Mouse (Mus musculus): ENCODE results near the gene Pde4b. TPM values are rescaled to one million over a fixed set of nuclear protein-coding genes. Genes with fewer than 3 reads are reported as not detected.

Gene Pde4b
- polyA plus RNA-seq, 1 experiment from 2014 or later: 43.4 TPM

DNA sequence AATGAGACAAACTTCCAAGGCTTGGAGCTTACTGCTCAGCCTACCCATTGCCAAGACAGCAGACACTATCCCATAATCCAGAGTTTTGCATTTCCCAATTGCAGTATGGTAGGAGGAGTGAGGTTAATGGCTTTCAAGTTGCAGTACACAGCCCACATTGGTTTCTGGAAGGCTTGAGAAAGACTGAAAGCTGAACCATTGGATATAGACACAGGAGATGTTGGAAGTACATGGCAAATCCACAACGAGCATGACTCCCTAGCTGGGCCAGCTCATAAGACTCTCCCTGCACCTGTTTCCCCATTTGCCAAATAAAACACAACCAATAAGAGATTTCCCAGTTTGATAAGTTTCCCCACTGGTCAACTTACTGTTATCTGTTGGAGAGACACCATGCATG is 450.9 kb downstream of the Pde4b start:
- no peak overlapping the region for H3K27ac ChIP-seq (ENCODE audit: low read depth, low read length)
- H3K4me2 ChIP-seq (ENCODE audit: low read length): no peak overlapping the region
- H3K36me3 ChIP-seq (ENCODE audit: control insufficient read depth, insufficient read depth, low read length): no peaks in the 10 kb centered on the region
- 80% methylated on average over 1 of the region's 1 CpGs for WGBS
- H3K9ac ChIP-seq (ENCODE audit: low read depth, low read length): no peak overlapping the region
- H3K9me3 ChIP-seq (ENCODE audit: control insufficient read depth, low read length): no peaks in the 10 kb centered on the region
- ATAC-seq: no peak
- H3K27me3 ChIP-seq (replicated peaks; ENCODE audit: control insufficient read depth, insufficient read depth, low read length): no peaks in the 10 kb centered on the region
- H3K4me3 ChIP-seq (ENCODE audit: low read length): no peak overlapping the region
- H3K4me1 ChIP-seq (ENCODE audit: control insufficient read depth, insufficient read depth, low read depth, low read length): peaks cover 7% of the 10 kb centered on the region

DNA sequence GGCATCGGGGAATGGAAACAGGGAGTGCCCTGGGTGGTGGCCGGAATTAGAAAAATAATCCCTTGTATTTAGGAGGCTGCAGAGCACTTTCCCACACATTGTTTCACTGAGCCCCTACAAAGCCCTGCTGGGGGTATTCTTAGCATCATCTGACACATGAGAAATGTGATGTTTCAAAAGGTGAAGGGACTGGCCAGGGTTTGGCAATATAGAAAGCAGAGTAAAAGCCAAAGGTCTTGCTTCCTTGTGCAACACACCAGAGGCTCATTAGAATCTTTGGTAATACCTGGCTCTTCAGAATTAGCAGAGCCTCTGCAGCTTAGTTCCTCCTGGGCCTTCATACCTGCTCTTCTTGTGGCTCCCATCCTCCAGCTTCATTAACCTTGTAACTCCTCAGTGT is 451.4 kb downstream of the Pde4b start:
- WGBS: 86% methylated on average over 2 of the region's 2 CpGs

DNA sequence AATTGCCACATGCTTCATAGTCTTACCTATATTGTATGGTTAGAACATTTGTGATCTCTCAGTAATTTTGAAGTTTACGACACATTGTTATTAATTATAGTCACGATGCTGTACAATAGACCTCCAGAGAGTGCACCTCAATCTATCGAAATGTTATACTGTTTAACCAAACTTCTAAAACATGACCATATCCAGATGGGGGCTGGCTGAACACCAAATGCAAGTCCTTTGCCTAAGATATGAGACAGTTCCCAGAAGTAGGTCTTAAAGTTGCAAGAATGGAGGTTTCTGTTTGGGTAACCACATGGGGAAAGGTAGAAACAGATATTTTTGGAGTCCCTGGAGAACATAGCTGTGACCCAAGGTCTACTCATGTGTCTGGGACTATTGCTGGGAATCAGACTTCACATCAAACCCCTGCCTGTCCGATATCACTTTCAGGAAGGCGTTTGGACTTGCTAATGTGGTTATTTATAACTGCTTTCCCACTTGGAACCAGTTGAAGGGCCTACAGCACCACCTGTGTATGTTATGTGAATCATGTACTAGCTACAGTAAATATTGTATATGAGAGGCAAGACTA is 452.3 kb downstream of the Pde4b start:
- Histone ChIP-seq H3K27ac (ENCODE audit: low read depth, low read length) (no peak overlapping the region), H3K9ac (ENCODE audit: low read depth, low read length) (no peak overlapping the region), H3K4me3 (ENCODE audit: low read length) (no peak overlapping the region), H3K4me1 (ENCODE audit: control insufficient read depth, insufficient read depth, low read depth, low read length) (no peaks in the 10 kb centered on the region), H3K9me3 (ENCODE audit: control insufficient read depth, low read length) (no peaks in the 10 kb centered on the region), H3K36me3 (ENCODE audit: control insufficient read depth, insufficient read depth, low read length) (no peaks in the 10 kb centered on the region), H3K27me3 (replicated peaks; ENCODE audit: control insufficient read depth, insufficient read depth, low read length) (no peaks in the 10 kb centered on the region), H3K4me2 (ENCODE audit: low read length) (no peak overlapping the region)
- no peak for ATAC-seq
- WGBS: 86% methylated on average over 5 of the region's 5 CpGs

More for the DNA sequence above, 451.4 kb downstream of the Pde4b start:
- Histone ChIP-seq H3K4me3 (ENCODE audit: low read length) (no peak overlapping the region), H3K27me3 (replicated peaks; ENCODE audit: control insufficient read depth, insufficient read depth, low read length) (no peaks in the 10 kb centered on the region), H3K27ac (ENCODE audit: low read depth, low read length) (no peak overlapping the region), H3K9ac (ENCODE audit: low read depth, low read length) (no peak overlapping the region), H3K4me2 (ENCODE audit: low read length) (no peak overlapping the region), H3K4me1 (ENCODE audit: control insufficient read depth, insufficient read depth, low read depth, low read length) (peaks cover 7% of the 10 kb centered on the region), H3K36me3 (ENCODE audit: control insufficient read depth, insufficient read depth, low read length) (no peaks in the 10 kb centered on the region), H3K9me3 (ENCODE audit: control insufficient read depth, low read length) (no peaks in the 10 kb centered on the region)
- no peak for ATAC-seq

DNA sequence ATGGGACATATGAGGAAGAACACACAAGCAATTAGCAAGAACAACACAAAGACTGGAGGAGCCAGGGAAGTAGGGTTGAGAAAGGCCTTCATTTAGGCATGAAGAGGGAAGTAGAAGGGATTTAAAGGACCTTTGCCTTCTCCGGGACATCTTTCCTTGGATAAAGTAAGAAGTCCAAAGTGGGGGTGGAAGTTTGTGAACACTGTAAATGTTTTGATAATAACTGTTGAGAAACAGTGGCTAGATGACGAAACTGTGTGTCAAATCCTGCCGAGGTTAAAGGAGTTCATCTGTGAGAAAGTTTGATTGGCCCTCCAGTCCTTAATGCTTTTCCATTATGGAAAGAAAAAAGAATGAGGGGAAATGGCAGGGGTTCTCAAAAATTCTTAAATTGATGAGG is 455.6 kb downstream of the Pde4b start:
- Histone ChIP-seq H3K4me1 (ENCODE audit: control insufficient read depth, insufficient read depth, low read depth, low read length) (no peaks in the 10 kb centered on the region), H3K9me3 (ENCODE audit: control insufficient read depth, low read length) (no peaks in the 10 kb centered on the region), H3K27ac (ENCODE audit: low read depth, low read length) (no peak overlapping the region), H3K36me3 (ENCODE audit: control insufficient read depth, insufficient read depth, low read length) (no peaks in the 10 kb centered on the region), H3K4me3 (ENCODE audit: low read length) (no peak overlapping the region), H3K4me2 (ENCODE audit: low read length) (no peak overlapping the region), H3K9ac (ENCODE audit: low read depth, low read length) (no peak overlapping the region), H3K27me3 (replicated peaks; ENCODE audit: control insufficient read depth, insufficient read depth, low read length) (no peaks in the 10 kb centered on the region)
- 93% methylated on average over 3 of the region's 3 CpGs for WGBS
- no peak for ATAC-seq

DNA sequence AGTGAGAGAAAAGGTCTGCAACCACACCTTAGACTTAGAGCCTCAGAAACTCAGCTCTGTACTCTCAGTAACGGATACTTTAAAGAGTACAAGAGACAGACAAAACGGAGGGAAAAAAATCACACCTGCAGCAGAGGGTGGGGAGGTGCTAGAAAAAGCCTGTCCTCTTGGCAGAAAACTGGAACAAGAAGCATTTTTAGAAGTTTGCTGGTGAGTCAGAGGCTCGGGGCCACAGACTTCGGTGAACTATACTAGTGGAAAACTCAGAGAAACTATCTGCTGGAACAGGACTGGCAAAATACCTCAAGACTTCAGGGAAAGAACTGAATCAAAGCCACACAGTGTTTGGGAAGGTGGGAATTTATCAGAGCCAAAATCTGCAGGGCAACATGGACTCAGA is 457.9 kb downstream of the Pde4b start:
- WGBS: 90% methylated on average over 4 of the region's 4 CpGs

DNA sequence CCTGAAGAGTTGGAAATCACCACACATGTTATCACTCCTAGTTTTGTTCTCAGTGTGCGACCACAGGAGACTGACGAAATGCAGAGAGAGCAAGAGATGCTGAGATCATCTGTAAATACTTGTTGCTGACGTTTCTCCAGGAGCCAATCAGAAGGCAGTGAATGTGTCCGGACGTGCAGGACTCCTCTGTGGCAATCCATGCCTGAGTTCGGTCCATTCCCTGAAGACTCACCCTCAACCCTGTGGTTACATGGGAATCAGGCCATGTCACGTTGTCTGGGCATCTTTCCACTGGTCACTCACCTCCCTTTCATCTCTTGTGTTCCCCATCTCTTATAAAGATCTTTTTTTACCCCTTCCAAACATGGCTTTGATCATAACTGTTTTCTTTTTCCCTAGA is 468.2 kb downstream of the Pde4b start:
- Histone ChIP-seq H3K4me1 (ENCODE audit: control insufficient read depth, insufficient read depth, low read depth, low read length) (no peaks in the 10 kb centered on the region), H3K4me2 (ENCODE audit: low read length) (no peak overlapping the region), H3K27me3 (replicated peaks; ENCODE audit: control insufficient read depth, insufficient read depth, low read length) (no peaks in the 10 kb centered on the region), H3K27ac (ENCODE audit: low read depth, low read length) (no peak overlapping the region), H3K4me3 (ENCODE audit: low read length) (no peak overlapping the region), H3K9ac (ENCODE audit: low read depth, low read length) (no peak overlapping the region), H3K36me3 (ENCODE audit: control insufficient read depth, insufficient read depth, low read length) (no peaks in the 10 kb centered on the region), H3K9me3 (ENCODE audit: control insufficient read depth, low read length) (no peaks in the 10 kb centered on the region)
- no peak for ATAC-seq
- WGBS: 81% methylated on average over 7 of the region's 7 CpGs

More for the DNA sequence above, 457.9 kb downstream of the Pde4b start:
- no peak for ATAC-seq
- Histone ChIP-seq H3K4me3 (ENCODE audit: low read length) (no peak overlapping the region), H3K27me3 (replicated peaks; ENCODE audit: control insufficient read depth, insufficient read depth, low read length) (no peaks in the 10 kb centered on the region), H3K27ac (ENCODE audit: low read depth, low read length) (no peak overlapping the region), H3K4me2 (ENCODE audit: low read length) (no peak overlapping the region), H3K9me3 (ENCODE audit: control insufficient read depth, low read length) (no peaks in the 10 kb centered on the region), H3K36me3 (ENCODE audit: control insufficient read depth, insufficient read depth, low read length) (no peaks in the 10 kb centered on the region), H3K4me1 (ENCODE audit: control insufficient read depth, insufficient read depth, low read depth, low read length) (no peaks in the 10 kb centered on the region), H3K9ac (ENCODE audit: low read depth, low read length) (no peak overlapping the region)

DNA sequence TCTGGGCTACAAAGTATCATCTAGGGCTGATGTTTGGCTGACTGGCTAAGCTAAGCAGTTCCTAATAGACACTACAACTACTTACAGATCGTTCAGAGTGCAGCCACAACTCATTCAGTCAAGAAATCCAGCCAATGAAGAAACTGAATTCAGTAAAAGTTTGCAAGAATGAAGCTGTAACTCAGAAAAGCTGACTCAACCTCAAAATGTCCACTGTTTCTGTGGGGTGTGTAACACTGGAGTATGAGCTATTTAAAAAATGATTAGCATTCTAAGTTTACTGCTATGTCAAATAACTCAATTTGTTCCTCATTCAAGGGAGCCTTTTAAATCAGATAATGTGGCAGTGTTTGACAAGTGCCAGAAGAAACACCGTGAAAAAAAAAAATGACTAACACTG is 469.7 kb downstream of the Pde4b start:
- Histone ChIP-seq H3K36me3 (ENCODE audit: control insufficient read depth, insufficient read depth, low read length) (no peaks in the 10 kb centered on the region), H3K4me1 (ENCODE audit: control insufficient read depth, insufficient read depth, low read depth, low read length) (no peaks in the 10 kb centered on the region), H3K4me3 (ENCODE audit: low read length) (no peak overlapping the region), H3K9ac (ENCODE audit: low read depth, low read length) (no peak overlapping the region), H3K27ac (ENCODE audit: low read depth, low read length) (no peak overlapping the region), H3K27me3 (replicated peaks; ENCODE audit: control insufficient read depth, insufficient read depth, low read length) (no peaks in the 10 kb centered on the region), H3K9me3 (ENCODE audit: control insufficient read depth, low read length) (no peaks in the 10 kb centered on the region), H3K4me2 (ENCODE audit: low read length) (no peak overlapping the region)
- 67% methylated on average over 2 of the region's 2 CpGs for WGBS
- no peak for ATAC-seq

DNA sequence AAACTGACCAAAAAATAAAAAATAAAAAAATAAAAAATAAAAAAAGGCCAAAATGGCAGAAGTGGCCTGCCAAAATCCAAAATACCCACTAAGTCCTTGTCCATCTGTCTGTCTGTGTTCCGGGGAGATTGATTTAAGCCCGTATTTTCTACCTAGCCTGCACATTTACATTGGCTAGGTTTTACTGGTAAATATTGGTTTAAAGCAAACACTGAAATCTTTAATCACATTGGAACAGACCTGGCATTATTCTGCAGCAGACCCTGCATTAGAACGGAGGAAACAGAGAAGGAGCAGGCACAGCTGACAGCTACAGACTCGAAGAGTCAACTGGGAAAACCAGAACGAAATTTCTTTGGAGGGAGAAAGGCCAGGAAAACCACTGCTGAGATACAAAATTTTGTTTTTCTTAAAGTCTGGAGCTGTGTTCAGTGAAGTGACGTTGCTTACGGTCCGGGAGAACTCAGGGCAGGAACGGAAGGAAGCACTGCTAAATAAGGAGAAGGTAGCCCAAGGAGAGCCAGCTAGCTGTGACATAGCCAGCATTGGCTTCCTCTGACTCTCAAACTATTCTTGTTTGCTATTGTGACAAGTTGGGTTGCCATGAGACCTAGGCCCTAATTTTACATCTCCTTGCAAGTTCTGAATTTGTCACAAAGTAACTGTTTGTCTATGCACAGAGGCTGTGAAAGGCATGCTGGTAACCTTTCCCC is 470.3 kb downstream of the Pde4b start:
- Histone ChIP-seq H3K36me3 (ENCODE audit: control insufficient read depth, insufficient read depth, low read length) (no peaks in the 10 kb centered on the region), H3K4me3 (ENCODE audit: low read length) (no peak overlapping the region), H3K4me1 (ENCODE audit: control insufficient read depth, insufficient read depth, low read depth, low read length) (no peaks in the 10 kb centered on the region), H3K27ac (ENCODE audit: low read depth, low read length) (no peak overlapping the region), H3K9me3 (ENCODE audit: control insufficient read depth, low read length) (no peaks in the 10 kb centered on the region), H3K9ac (ENCODE audit: low read depth, low read length) (no peak overlapping the region), H3K4me2 (ENCODE audit: low read length) (no peak overlapping the region), H3K27me3 (replicated peaks; ENCODE audit: control insufficient read depth, insufficient read depth, low read length) (no peaks in the 10 kb centered on the region)
- WGBS: 78% methylated on average over 9 of the region's 9 CpGs
- ATAC-seq: no peak

DNA sequence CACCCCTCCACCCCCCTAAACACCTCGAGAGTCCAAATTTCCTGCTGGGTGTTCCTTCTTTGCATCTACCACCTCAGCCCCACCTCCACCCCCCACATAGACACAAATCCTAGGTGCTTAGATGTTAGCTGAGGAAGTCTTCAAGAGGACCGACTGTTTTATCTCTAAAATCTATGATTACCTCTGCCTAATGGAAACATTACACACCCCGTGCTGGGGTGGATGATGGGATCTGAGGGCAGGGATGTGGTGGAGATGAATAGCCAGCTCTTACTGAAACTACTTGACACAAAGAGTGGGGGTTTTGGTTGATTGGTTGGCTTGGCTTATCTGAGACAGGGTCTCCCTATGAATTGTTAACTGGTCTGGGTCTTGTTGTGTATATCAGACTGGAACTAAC is 471.0 kb downstream of the Pde4b start:
- 85% methylated on average over 3 of the region's 3 CpGs for WGBS
- no peaks in the 10 kb centered on the region for H3K4me1 ChIP-seq (ENCODE audit: control insufficient read depth, insufficient read depth, low read depth, low read length)
- no peaks in the 10 kb centered on the region for H3K9me3 ChIP-seq (ENCODE audit: control insufficient read depth, low read length)
- no peak overlapping the region for H3K9ac ChIP-seq (ENCODE audit: low read depth, low read length)
- no peaks in the 10 kb centered on the region for H3K36me3 ChIP-seq (ENCODE audit: control insufficient read depth, insufficient read depth, low read length)
- H3K27me3 ChIP-seq (replicated peaks; ENCODE audit: control insufficient read depth, insufficient read depth, low read length): no peaks in the 10 kb centered on the region
- H3K27ac ChIP-seq (ENCODE audit: low read depth, low read length): no peak overlapping the region
- no peak for ATAC-seq
- no peak overlapping the region for H3K4me3 ChIP-seq (ENCODE audit: low read length)
- H3K4me2 ChIP-seq (ENCODE audit: low read length): no peak overlapping the region
